Mouse (Mus musculus): ENCODE results near the gene Pde4d. TPM values are rescaled to one million over a fixed set of nuclear protein-coding genes. Genes with fewer than 3 reads are reported as not detected.

Pde4d gene
- total RNA-seq, 2 experiments from 2014 or later = 26.1 to 30.2 TPM

- DNase-seq (ENCODE audit: low spot score in 2 of 2) = no peak
Measured at GRCm38 (mm10) chr13:109551836-109552235, 1102.1 kb downstream of the Pde4d start.

- no peak for DNase-seq (ENCODE audit: low spot score in 2 of 2)
Measured at GRCm38 (mm10) chr13:109555513-109555912, 1105.8 kb downstream of the Pde4d start.

GRCm38 (mm10) chr13:109556853-109557252 is 1107.1 kb downstream of the Pde4d start:
- DNase-seq (ENCODE audit: low spot score in 2 of 2) = no peak

GRCm38 (mm10) chr13:109558341-109559257 is 1108.9 kb downstream of the Pde4d start:
- no peak for DNase-seq (ENCODE audit: low spot score in 2 of 2)

- no peak for DNase-seq (ENCODE audit: low spot score in 2 of 2)
Measured at GRCm38 (mm10) chr13:109560261-109560660, 1110.5 kb downstream of the Pde4d start.

- DNase-seq (ENCODE audit: low spot score in 2 of 2) = no peak
Measured at GRCm38 (mm10) chr13:109568638-109569468, 1119.1 kb downstream of the Pde4d start.

GRCm38 (mm10) chr13:109569491-109569890 is 1119.7 kb downstream of the Pde4d start:
- no peak for DNase-seq (ENCODE audit: low spot score in 2 of 2)

GRCm38 (mm10) chr13:109576725-109577124 is 1127.0 kb downstream of the Pde4d start:
- no peak for DNase-seq (ENCODE audit: low spot score in 2 of 2)

GRCm38 (mm10) chr13:109577454-109577853 is 1127.7 kb downstream of the Pde4d start:
- DNase-seq (ENCODE audit: low spot score in 2 of 2) = no peak

- no peak for DNase-seq (ENCODE audit: low spot score in 2 of 2)
Measured at GRCm38 (mm10) chr13:109577901-109578300, 1128.2 kb downstream of the Pde4d start.

GRCm38 (mm10) chr13:109581284-109582070 is 1131.7 kb downstream of the Pde4d start:
- no peak for DNase-seq (ENCODE audit: low spot score in 2 of 2)

- DNase-seq (ENCODE audit: low spot score in 2 of 2) = no peak
Measured at GRCm38 (mm10) chr13:109590048-109590447, 1140.3 kb downstream of the Pde4d start.

GRCm38 (mm10) chr13:109592192-109592797 is 1142.5 kb downstream of the Pde4d start:
- DNase-seq (ENCODE audit: low spot score in 2 of 2) = no peak

GRCm38 (mm10) chr13:109599711-109600110 is 1150.0 kb downstream of the Pde4d start:
- DNase-seq (ENCODE audit: low spot score in 2 of 2) = no peak

- no peak for DNase-seq (ENCODE audit: low spot score in 2 of 2)
Measured at GRCm38 (mm10) chr13:109604017-109604416, 1154.3 kb downstream of the Pde4d start.

GRCm38 (mm10) chr13:109605140-109605539 is 1155.4 kb downstream of the Pde4d start:
- DNase-seq (ENCODE audit: low spot score in 2 of 2) = no peak

- no peak for DNase-seq (ENCODE audit: low spot score in 2 of 2)
Measured at GRCm38 (mm10) chr13:109609106-109609804, 1159.5 kb downstream of the Pde4d start.

GRCm38 (mm10) chr13:109609805-109610187 is 1160.0 kb downstream of the Pde4d start:
- DNase-seq (ENCODE audit: low spot score in 2 of 2) = peak in 1 of 2 experiments; percentile 15

GRCm38 (mm10) chr13:109610772-109611171 is 1161.0 kb downstream of the Pde4d start:
- DNase-seq (ENCODE audit: low spot score in 2 of 2) = no peak

GRCm38 (mm10) chr13:109615213-109615784 is 1165.6 kb downstream of the Pde4d start:
- DNase-seq (ENCODE audit: low spot score in 2 of 2) = no peak

All from adrenal gland, postnatal 4 days (tissue).